Mouse (Mus musculus): ENCODE data around the gene Ppil6. TPM values are rescaled to one million over a fixed set of nuclear protein-coding genes. Genes with fewer than 3 reads are reported as not detected.

The Ppil6 gene
- 3.3 and 4.6 TPM in 2 replicates for polyA plus RNA-seq (2015; fragmentation: Nextera tagmentation; extraction: Ambion mirVana)

DNA sequence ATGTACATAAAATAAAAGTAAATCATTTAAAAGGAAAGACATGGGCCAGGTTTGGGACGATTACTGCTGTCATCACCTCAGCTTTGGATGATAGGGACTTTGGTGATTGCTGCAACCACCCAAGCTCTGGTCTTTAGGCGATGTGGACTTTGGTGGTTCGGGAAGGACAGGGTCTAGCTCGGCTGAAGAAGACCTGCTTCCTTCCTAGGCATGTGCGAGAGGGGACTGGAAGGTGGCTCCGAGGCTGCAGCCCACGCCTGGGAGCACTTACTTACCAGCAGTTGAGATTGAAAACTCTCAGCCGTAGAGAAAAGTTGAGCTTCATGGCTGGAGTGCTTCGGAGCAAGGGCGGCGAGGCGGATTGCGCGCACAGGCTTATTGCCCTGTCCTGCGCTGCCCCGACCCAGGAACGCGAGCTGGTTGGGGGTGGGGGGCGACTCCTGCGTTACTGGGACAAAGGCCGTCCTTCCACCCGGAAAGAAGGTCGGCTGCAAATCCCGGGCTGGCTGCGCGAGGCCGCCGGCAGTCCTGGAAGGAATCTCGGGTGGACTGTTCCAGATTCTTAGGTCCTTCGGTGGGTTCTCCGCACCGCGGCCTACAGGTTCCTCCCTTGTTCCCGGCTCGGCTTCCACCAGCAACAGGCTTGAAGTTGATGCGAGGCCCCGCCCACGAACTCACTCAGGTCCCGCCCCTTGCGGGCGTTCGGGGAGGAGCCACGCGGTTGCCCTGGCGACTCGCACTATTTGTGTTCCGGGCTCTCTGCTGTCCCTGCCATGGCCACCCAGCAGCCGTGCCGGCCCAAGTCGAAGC is at the start of gene Ppil6, which contains the start of gene Smpd2:
TSS of gene Ppil6 (plus strand) at position 732 of the 810 bp plus-strand sequence.
TSS of gene Smpd2 (minus strand) at position 662 of the 810 bp plus-strand sequence.
- TF ChIP-seq CTCF (IDR thresholded peaks at IDR 0.05; ENCODE audit: low read depth): peak; percentile 12

DNA sequence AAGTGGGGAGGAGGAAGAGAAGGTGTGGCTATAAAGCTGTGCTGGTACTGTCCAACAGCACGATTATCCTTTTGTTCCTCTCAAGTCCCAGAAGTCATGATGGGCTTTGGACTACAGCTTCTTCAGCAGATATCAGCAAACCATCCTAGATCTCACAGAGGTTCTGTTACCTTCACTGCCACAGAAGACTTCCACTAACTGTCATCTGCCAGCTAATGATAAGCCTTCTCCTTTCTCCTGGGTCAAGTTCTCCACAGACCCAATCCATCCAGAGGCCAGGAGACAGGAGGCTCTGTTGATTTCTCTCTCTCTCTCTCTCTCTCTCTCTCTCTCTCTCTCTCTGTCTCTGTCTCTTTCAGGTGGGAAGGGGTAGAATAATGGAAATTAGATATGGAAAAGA is 42.0 kb upstream of the Ppil6 start:
- DNase-seq (ENCODE audit: low spot score): no peak
- Histone ChIP-seq H3K36me3 (ENCODE audit: insufficient read depth, low read length) (peaks cover 8% of the 10 kb centered on the region; the same call in 1 of the 2 replicates), H3K27ac (no peak overlapping the region), H3K4me2 (ENCODE audit: low read length) (no peak overlapping the region), H3K9me3 (replicated peaks; ENCODE audit: low read length) (no peaks in the 10 kb centered on the region), H3K4me1 (replicated peaks; ENCODE audit: insufficient read depth, low read length) (peaks cover 8% of the 10 kb centered on the region; the same call in 1 of the 2 replicates), H3K9ac (ENCODE audit: low read depth, low read length) (no peak overlapping the region), H3K4me3 (replicated peaks; ENCODE audit: low read depth, low read length) (no peak overlapping the region), H3K27me3 (ENCODE audit: insufficient read depth, low read length) (no peaks in the 10 kb centered on the region)
- TF ChIP-seq CTCF (IDR thresholded peaks at IDR 0.05; ENCODE audit: low read depth): no peak
- no peak for ATAC-seq (replicated peaks; ENCODE audit: low FRiP score, low read depth)
- WGBS: 100% methylated on average over 1 of the region's 1 CpGs

More for the DNA sequence above, at the start of gene Ppil6, which contains the start of gene Smpd2:
- Histone ChIP-seq H3K9ac (ENCODE audit: low read depth, low read length) (peak within 1 kb of the TSS; percentile 69), H3K4me2 (ENCODE audit: low read length) (peak within 1 kb of the TSS; percentile 98), H3K4me3 (replicated peaks; ENCODE audit: low read depth, low read length) (peak within 1 kb of the TSS; percentile 62), H3K9me3 (replicated peaks; ENCODE audit: low read length) (no peaks in the 10 kb centered on the region), H3K27ac (peak within 1 kb of the TSS; percentile 84), H3K4me1 (replicated peaks; ENCODE audit: insufficient read depth, low read length) (peaks cover 13% of the 10 kb centered on the region), H3K27me3 (ENCODE audit: insufficient read depth, low read length) (no peaks in the 10 kb centered on the region), H3K36me3 (ENCODE audit: insufficient read depth, low read length) (peaks cover 20% of the 10 kb centered on the region)
- ATAC-seq (replicated peaks; ENCODE audit: low FRiP score, low read depth): peak; percentile 91
- WGBS: under 1% methylated on average over 50 of the region's 50 CpGs
- peak; percentile 97 for DNase-seq (ENCODE audit: low spot score)

DNA sequence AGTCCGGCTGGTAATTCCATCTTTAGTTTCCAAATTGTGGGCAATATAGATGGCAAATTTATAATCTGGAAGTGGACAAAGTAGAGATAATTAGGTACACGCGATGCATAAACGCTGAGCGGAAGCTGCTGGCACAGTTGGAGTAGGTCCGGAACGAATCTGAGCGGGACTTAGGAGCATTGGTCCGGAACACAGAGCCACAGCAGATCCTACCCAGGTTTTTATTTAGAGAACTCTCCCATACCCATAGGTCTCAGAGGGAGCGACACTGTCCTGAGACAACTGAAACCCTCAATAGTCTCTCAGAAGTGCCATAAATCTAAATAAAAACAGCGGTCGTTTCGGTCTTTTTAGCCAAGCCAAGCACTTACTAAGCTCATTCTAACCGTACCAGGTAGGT is 40.6 kb upstream of the Ppil6 start:
- Histone ChIP-seq H3K36me3 (ENCODE audit: insufficient read depth, low read length) (peaks cover 8% of the 10 kb centered on the region; the same call in 1 of the 2 replicates), H3K9ac (ENCODE audit: low read depth, low read length) (peak overlapping the region; percentile 86), H3K4me3 (replicated peaks; ENCODE audit: low read depth, low read length) (peak overlapping the region; percentile 77), H3K9me3 (replicated peaks; ENCODE audit: low read length) (no peaks in the 10 kb centered on the region), H3K27ac (peak overlapping the region; percentile 78), H3K4me2 (ENCODE audit: low read length) (peak overlapping the region; percentile 78), H3K4me1 (replicated peaks; ENCODE audit: insufficient read depth, low read length) (peaks cover 8% of the 10 kb centered on the region; the same call in 1 of the 2 replicates), H3K27me3 (ENCODE audit: insufficient read depth, low read length) (no peaks in the 10 kb centered on the region)
- no peak for TF ChIP-seq CTCF (IDR thresholded peaks at IDR 0.05; ENCODE audit: low read depth)
- ATAC-seq (replicated peaks; ENCODE audit: low FRiP score, low read depth): peak; percentile 46
- WGBS: 9% methylated on average over 14 of the region's 14 CpGs
- peak; percentile 67 for DNase-seq (ENCODE audit: low spot score)

DNA sequence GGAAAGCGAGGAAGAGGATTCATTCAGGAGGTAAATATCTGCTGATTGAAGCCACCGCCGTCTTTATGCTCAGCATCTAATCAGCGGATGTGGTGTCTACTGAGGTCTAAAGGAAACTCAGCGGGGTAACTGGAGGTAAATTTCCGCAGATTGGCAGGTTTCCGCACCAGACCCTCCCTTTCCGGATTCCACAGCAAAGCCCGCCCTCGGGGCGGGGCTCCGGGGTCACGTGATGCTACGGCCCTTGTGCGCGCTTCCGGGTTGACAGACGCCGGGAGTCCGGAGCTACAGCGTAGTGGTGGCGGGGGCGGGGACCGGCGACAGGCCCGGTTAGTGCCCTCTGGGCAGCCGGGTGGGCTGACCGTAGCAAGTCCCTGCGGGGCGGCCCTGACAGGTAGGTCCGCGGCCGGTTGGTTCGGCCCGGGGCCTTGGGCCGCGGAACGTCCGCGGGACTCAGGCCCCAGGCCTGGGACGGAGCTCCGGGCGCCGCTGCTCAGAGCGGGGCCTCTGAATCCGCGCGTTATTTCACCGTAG is 40.0 kb upstream of the Ppil6 start, which contains the start of gene Zbtb24:
TSS of gene Zbtb24 (plus strand) at position 247 of the 534 bp plus-strand sequence.
- Histone ChIP-seq H3K36me3 (ENCODE audit: insufficient read depth, low read length) (peaks cover 8% of the 10 kb centered on the region; the same call in 1 of the 2 replicates), H3K27me3 (ENCODE audit: insufficient read depth, low read length) (no peaks in the 10 kb centered on the region), H3K4me3 (replicated peaks; ENCODE audit: low read depth, low read length) (peak within 1 kb of the TSS; percentile 77), H3K4me2 (ENCODE audit: low read length) (peak within 1 kb of the TSS; percentile 78), H3K9me3 (replicated peaks; ENCODE audit: low read length) (no peaks in the 10 kb centered on the region), H3K27ac (peak within 1 kb of the TSS; percentile 78), H3K9ac (ENCODE audit: low read depth, low read length) (peak within 1 kb of the TSS; percentile 86), H3K4me1 (replicated peaks; ENCODE audit: insufficient read depth, low read length) (peaks cover 8% of the 10 kb centered on the region; the same call in 1 of the 2 replicates)
- ATAC-seq (replicated peaks; ENCODE audit: low FRiP score, low read depth) (peak; percentile 95), DNase-seq (ENCODE audit: low spot score) (peak; percentile 97)
- WGBS: 0% methylated on average over 41 of the region's 49 CpGs
- no peak for TF ChIP-seq CTCF (IDR thresholded peaks at IDR 0.05; ENCODE audit: low read depth)

DNA sequence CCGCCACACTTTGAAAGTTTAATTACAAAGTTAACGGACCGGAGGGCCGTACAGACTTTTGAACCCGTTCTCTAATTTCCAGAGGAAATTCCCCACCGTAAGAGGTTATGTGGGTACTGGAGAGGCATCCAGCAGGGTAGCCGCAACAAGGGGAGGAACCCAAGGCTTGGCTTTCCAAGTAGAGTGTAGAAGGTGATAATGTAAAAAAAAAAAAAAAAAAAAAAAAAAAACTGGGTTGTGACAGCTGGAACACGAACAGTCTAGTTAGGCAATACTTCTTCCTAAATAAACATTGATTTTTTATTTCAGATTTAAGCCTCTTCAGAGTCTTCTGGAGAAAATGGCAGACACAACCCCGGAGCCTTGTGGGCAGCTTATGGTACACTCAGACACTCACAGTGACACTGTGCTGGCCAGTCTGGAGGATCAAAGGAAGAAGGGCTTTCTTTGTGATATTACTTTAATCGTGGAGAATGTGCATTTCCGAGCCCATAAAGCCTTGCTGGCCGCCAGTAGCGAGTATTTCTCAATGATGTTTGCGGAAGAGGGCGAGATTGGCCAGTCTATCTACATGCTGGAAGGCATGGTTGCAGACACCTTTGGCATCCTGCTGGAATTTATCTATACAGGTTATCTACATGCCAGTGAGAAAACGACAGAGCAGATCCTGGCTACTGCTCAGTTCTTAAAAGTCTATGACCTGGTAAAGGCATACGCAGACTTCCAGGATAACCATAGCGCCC is 39.3 kb upstream of the Ppil6 start:
- Histone ChIP-seq H3K9me3 (replicated peaks; ENCODE audit: low read length) (no peaks in the 10 kb centered on the region), H3K9ac (ENCODE audit: low read depth, low read length) (peak overlapping the region; percentile 86), H3K4me1 (replicated peaks; ENCODE audit: insufficient read depth, low read length) (peaks cover 8% of the 10 kb centered on the region; the same call in 1 of the 2 replicates), H3K27ac (peak overlapping the region; percentile 78), H3K36me3 (ENCODE audit: insufficient read depth, low read length) (peaks cover 13% of the 10 kb centered on the region), H3K4me2 (ENCODE audit: low read length) (peak overlapping the region; percentile 78), H3K27me3 (ENCODE audit: insufficient read depth, low read length) (no peaks in the 10 kb centered on the region), H3K4me3 (replicated peaks; ENCODE audit: low read depth, low read length) (peak overlapping the region; percentile 77)
- no peak for TF ChIP-seq CTCF (IDR thresholded peaks at IDR 0.05; ENCODE audit: low read depth)
- DNase-seq (ENCODE audit: low spot score): peak; percentile 38
- ATAC-seq (replicated peaks; ENCODE audit: low FRiP score, low read depth): 0 out of 2 replicates have a peak, but pooled peaks have one; percentile 8
- WGBS: 49% methylated on average over 18 of the region's 18 CpGs
